8 mouse cellular contexts compared by ENCODE assay signal in the genomic region with DNA sequence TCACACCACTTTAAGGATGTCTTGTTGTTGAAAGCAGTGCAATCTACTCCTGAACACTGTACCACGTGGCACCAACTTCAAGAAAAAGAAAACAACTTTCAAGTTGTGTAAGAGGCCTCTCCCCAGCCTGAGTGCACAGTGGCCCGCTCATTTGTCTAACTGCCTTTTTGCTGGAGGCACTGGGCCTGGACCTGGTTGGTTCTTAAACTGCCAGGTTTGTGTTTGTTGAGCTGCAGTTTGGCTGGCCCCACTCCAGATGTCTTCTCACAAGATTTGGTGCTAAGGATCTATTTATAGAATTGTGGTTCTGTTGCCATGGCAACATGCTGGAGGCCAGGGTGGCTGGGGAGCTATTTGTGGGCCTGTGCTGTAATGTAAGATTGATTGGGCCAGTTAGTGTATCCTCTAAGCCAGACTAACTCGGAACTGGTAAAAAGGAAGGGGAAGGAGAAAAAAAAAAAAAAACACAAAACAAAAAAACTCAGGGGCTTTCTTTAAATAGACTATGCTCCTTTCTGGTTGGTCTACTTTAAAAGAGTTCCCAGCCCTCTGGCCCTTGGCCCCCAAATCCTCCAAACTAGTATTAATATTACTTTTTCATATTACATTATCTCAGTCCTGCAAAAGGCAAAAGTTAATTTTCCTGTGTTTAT. TPM values are rescaled to one million over a fixed set of nuclear protein-coding genes. Genes with fewer than 3 reads are reported as not detected.
DNase-seq lines count a peak whose midpoint lies in the region; ATAC-seq and TF ChIP-seq lines count a peak whose summit lies in the region.

No protein-coding gene starts in this region.

- H3K4me2 ChIP-seq in embryonic facial prominence, embryonic 13.5 days = peak overlapping the region; percentile 44
- H3K4me2 ChIP-seq in limb, embryonic 12.5 days = peak overlapping the region; percentile 44
- peak overlapping the region; percentile 11; the same call in 1 of the 2 replicates for H3K4me2 ChIP-seq in midbrain, embryonic 14.5 days (ENCODE audit: low read length)

- TF ChIP-seq POLR2A in spleen, adult 2 months (IDR thresholded peaks at IDR 0.05; ENCODE audit: low read depth, low read length) = no peak

- H3K36me3 ChIP-seq in embryonic facial prominence, embryonic 13.5 days = peaks cover 54% of the 10 kb centered on the region
- peaks cover 76% of the 10 kb centered on the region for H3K36me3 ChIP-seq in limb, embryonic 12.5 days
- H3K36me3 ChIP-seq in midbrain, embryonic 14.5 days (ENCODE audit: control insufficient read depth, insufficient read depth, low read length) = peaks cover 37% of the 10 kb centered on the region
- H3K36me3 ChIP-seq in spleen, adult 2 months (ENCODE audit: control insufficient read depth, insufficient read depth, low read length) = peaks cover 26% of the 10 kb centered on the region

- peak overlapping the region; percentile 88 for H3K27ac ChIP-seq in embryonic facial prominence, embryonic 13.5 days
- peak overlapping the region; percentile 82 for H3K27ac ChIP-seq in limb, embryonic 12.5 days
- H3K27ac ChIP-seq in midbrain, embryonic 14.5 days (replicated peaks; ENCODE audit: low read depth, low read length) = peak overlapping the region; percentile 47; the same call in 1 of the 2 replicates
- H3K27ac ChIP-seq in spleen, adult 2 months (ENCODE audit: insufficient read depth, low read length) = peak overlapping the region; percentile 58

- H3K4me1 ChIP-seq in embryonic facial prominence, embryonic 13.5 days = peaks cover 60% of the 10 kb centered on the region
- peaks cover 52% of the 10 kb centered on the region for H3K4me1 ChIP-seq in limb, embryonic 12.5 days (replicated peaks)
- H3K4me1 ChIP-seq in midbrain, embryonic 14.5 days (ENCODE audit: control insufficient read depth, insufficient read depth, low read length) = peaks cover 16% of the 10 kb centered on the region
- H3K4me1 ChIP-seq in spleen, adult 2 months (ENCODE audit: control insufficient read depth, insufficient read depth, insufficient read length) = peaks cover 26% of the 10 kb centered on the region

- H3K9ac ChIP-seq in embryonic facial prominence, embryonic 13.5 days = no peak overlapping the region
- no peak overlapping the region for H3K9ac ChIP-seq in limb, embryonic 12.5 days (replicated peaks)
- no peak overlapping the region for H3K9ac ChIP-seq in midbrain, embryonic 14.5 days (replicated peaks; ENCODE audit: low read length)

- peak overlapping the region; percentile 12; the same call in 1 of the 2 replicates for H3K4me3 ChIP-seq in embryonic facial prominence, embryonic 13.5 days
- H3K4me3 ChIP-seq in limb, embryonic 12.5 days (replicated peaks) = no peak overlapping the region
- H3K4me3 ChIP-seq in midbrain, embryonic 14.5 days (replicated peaks; ENCODE audit: low read depth, low read length) = no peak overlapping the region
- no peak overlapping the region for H3K4me3 ChIP-seq in spleen, adult 2 months (ENCODE audit: extremely low read depth, insufficient read depth, insufficient read length)

- peak; percentile 99 for DNase-seq in 3T3-L1 (ENCODE audit: low read depth, low spot score)
- peak; percentile 78 for DNase-seq in adrenal gland, postnatal 25 days
- DNase-seq in heart, adult 9 months (ENCODE audit: low spot score in 2 of 2) = peak; percentile 91
- peak; percentile 88 to 95 for DNase-seq in kidney, adult 8-10 months
- DNase-seq in midbrain, embryonic 14.5 days = peak; percentile 86
- DNase-seq in spleen, adult 2 months (ENCODE audit: low read depth in 1 of 2, low spot score in 2 of 2) = peak; percentile 49 to 80

- H3K27me3 ChIP-seq in embryonic facial prominence, embryonic 13.5 days = no peaks in the 10 kb centered on the region
- no peaks in the 10 kb centered on the region for H3K27me3 ChIP-seq in limb, embryonic 12.5 days
- H3K27me3 ChIP-seq in midbrain, embryonic 14.5 days (ENCODE audit: control insufficient read depth, insufficient read depth, low read length) = no peaks in the 10 kb centered on the region
- no peaks in the 10 kb centered on the region for H3K27me3 ChIP-seq in spleen, adult 2 months (ENCODE audit: control insufficient read depth, insufficient read depth, low read length)

- no peaks in the 10 kb centered on the region for H3K9me3 ChIP-seq in embryonic facial prominence, embryonic 13.5 days
- H3K9me3 ChIP-seq in limb, embryonic 12.5 days = 0 out of 2 replicates have a peak, but pooled peaks cover 3% of the 10 kb centered on the region
- H3K9me3 ChIP-seq in midbrain, embryonic 14.5 days (ENCODE audit: control insufficient read depth, low read length) = no peaks in the 10 kb centered on the region

- ATAC-seq in embryonic facial prominence, embryonic 13.5 days (ENCODE audit: insufficient number of reproducible peaks, insufficient read depth, low FRiP score, low TSS enrichment, low read depth) = peak; percentile 77
- peak; percentile 89 for ATAC-seq in limb, embryonic 12.5 days (ENCODE audit: insufficient number of reproducible peaks, insufficient read depth, low FRiP score, low TSS enrichment, low read depth)
- peak; percentile 46 for ATAC-seq in midbrain, embryonic 14.5 days (ENCODE audit: low FRiP score, low TSS enrichment)

- no peak for TF ChIP-seq CTCF in spleen, adult 2 months (IDR thresholded peaks at IDR 0.05; ENCODE audit: extremely low read depth, insufficient read depth, insufficient read length, insufficient replicate concordance)

- WGBS in embryonic facial prominence, embryonic 13.5 days = 7% methylated on average over 3 of the region's 3 CpGs
- 14% methylated on average over 3 of the region's 3 CpGs for WGBS in limb, embryonic 12.5 days
- WGBS in midbrain, embryonic 14.5 days = 58% methylated on average over 3 of the region's 3 CpGs
- 2% methylated on average over 3 of the region's 3 CpGs for WGBS in spleen, adult 2 months

RNA-seq across cellular contexts. Expression of a gene that starts 2.4 kb away (rescaled TPM):
- 2.1 and 2.4 TPM in 2 replicates for total RNA-seq in adrenal gland, postnatal 25 days (2021)
- polyA plus RNA-seq in embryonic facial prominence, embryonic 13.5 days (2015; fragmentation: Nextera tagmentation; extraction: Ambion mirVana) = 17.1 and 20.3 TPM in 2 replicates
- 19.9 and 22.9 TPM in 2 replicates for polyA plus RNA-seq in limb, embryonic 12.5 days (2016; fragmentation: Nextera tagmentation; extraction: Ambion mirVana)
- 6.4 and 7.5 TPM in 2 replicates for polyA plus RNA-seq in midbrain, embryonic 14.5 days (2014; fragmentation: Nextera tagmentation; extraction: Ambion mirVana)
- 0.09 and 0.16 TPM in 2 replicates for polyA plus RNA-seq in spleen, adult 2 months (2012; rRNA removed)
